15 mouse cellular contexts compared by ENCODE assay signal in genomic region chr8:91034417-91034816, GRCm38 (mm10). TPM values are rescaled to one million over a fixed set of nuclear protein-coding genes. Genes with fewer than 3 reads are reported as not detected.
DNase-seq lines count a peak whose midpoint lies in the region; ATAC-seq and TF ChIP-seq lines count a peak whose summit lies in the region.
"Had no signal": no experiment of that assay in that cellular context is flagged by ENCODE, and none has a peak within 500 bp of the region (broad histone marks: within the 10 kb centered on the region; RNA-seq: fewer than 3 reads in every experiment).

No protein-coding gene starts in this region.

- peak; percentile 33 for DNase-seq in 3T3-L1 (ENCODE audit: low read depth, low spot score)
- DNase-seq in CD4-positive helper T cell, adult 2 months (ENCODE audit: low read depth, low spot score) = peak; percentile 5
- no peak for DNase-seq in testis, postnatal 14 days (ENCODE audit: low spot score)
- no peak for DNase-seq in heart, postnatal 10 days
- DNase-seq in embryo, embryonic 11 days = no peak
- DNase-seq: adrenal gland, postnatal 36 days; cerebellum, adult 11-12 months; lung, postnatal 4 days had no signal

- H3K4me3 ChIP-seq in intestine, postnatal 0 days (ENCODE audit: low read depth, low read length) = no peak overlapping the region
- no peak overlapping the region for H3K4me3 ChIP-seq in intestine, embryonic 16.5 days (ENCODE audit: low read length)
- H3K4me3 ChIP-seq: embryonic facial prominence, embryonic 12.5 days; forebrain, embryonic 13.5 days; hindbrain, embryonic 12.5 days; limb, embryonic 13.5 days had no signal

- no peaks in the 10 kb centered on the region for H3K4me1 ChIP-seq in intestine, postnatal 0 days (replicated peaks; ENCODE audit: control insufficient read depth, insufficient read depth, low read length)
- no peaks in the 10 kb centered on the region for H3K4me1 ChIP-seq in intestine, embryonic 16.5 days (ENCODE audit: control insufficient read depth, insufficient read depth, low read length)
- H3K4me1 ChIP-seq: embryonic facial prominence, embryonic 12.5 days; forebrain, embryonic 13.5 days; hindbrain, embryonic 12.5 days; limb, embryonic 13.5 days had no signal

- TF ChIP-seq CTCF in intestine, postnatal 0 days (IDR thresholded peaks at IDR 0.05; ENCODE audit: low read depth) = peak; percentile 34; the same call in 1 of the 2 replicates

- H3K27me3 ChIP-seq in intestine, postnatal 0 days (replicated peaks; ENCODE audit: control insufficient read depth, insufficient read depth, low read length) = no peaks in the 10 kb centered on the region
- H3K27me3 ChIP-seq in intestine, embryonic 16.5 days (replicated peaks; ENCODE audit: control insufficient read depth, insufficient read depth, low read length) = no peaks in the 10 kb centered on the region
- H3K27me3 ChIP-seq: embryonic facial prominence, embryonic 12.5 days; forebrain, embryonic 13.5 days; hindbrain, embryonic 12.5 days; limb, embryonic 13.5 days had no signal

- H3K9ac ChIP-seq in intestine, postnatal 0 days (ENCODE audit: low read depth, low read length) = no peak overlapping the region
- H3K9ac ChIP-seq in intestine, embryonic 16.5 days (ENCODE audit: low read depth, low read length) = no peak overlapping the region
- H3K9ac ChIP-seq: embryonic facial prominence, embryonic 12.5 days; forebrain, embryonic 13.5 days; hindbrain, embryonic 12.5 days; limb, embryonic 13.5 days had no signal

- intact Hi-C loops in heart, postnatal 10 days (cut with DNase I) = no loop called here

- no peaks in the 10 kb centered on the region for H3K9me3 ChIP-seq in intestine, postnatal 0 days (ENCODE audit: control insufficient read depth)
- H3K9me3 ChIP-seq in intestine, embryonic 16.5 days (ENCODE audit: control insufficient read depth, low read length) = no peaks in the 10 kb centered on the region
- H3K9me3 ChIP-seq: embryonic facial prominence, embryonic 12.5 days; forebrain, embryonic 13.5 days; hindbrain, embryonic 12.5 days; limb, embryonic 13.5 days had no signal

- H3K4me2 ChIP-seq in intestine, postnatal 0 days (replicated peaks; ENCODE audit: low read depth) = no peak overlapping the region
- no peak overlapping the region for H3K4me2 ChIP-seq in intestine, embryonic 16.5 days (ENCODE audit: low read depth, low read length)
- H3K4me2 ChIP-seq: embryonic facial prominence, embryonic 12.5 days; forebrain, embryonic 13.5 days; hindbrain, embryonic 12.5 days; limb, embryonic 13.5 days had no signal

- ATAC-seq in intestine, postnatal 0 days = no peak
- ATAC-seq in intestine, embryonic 16.5 days = no peak
- peak; percentile 66 for ATAC-seq in common myeloid progenitor, adult 5-6 weeks (replicated peaks; ENCODE audit: low read depth, poor library complexity, severe bottlenecking)
- ATAC-seq: forebrain, embryonic 13.5 days had no signal

- 84% methylated on average over 6 of the region's 6 CpGs for WGBS in intestine, postnatal 0 days
- WGBS in intestine, embryonic 16.5 days = 83% methylated on average over 6 of the region's 6 CpGs

- H3K27ac ChIP-seq in intestine, postnatal 0 days (ENCODE audit: low read depth, low read length) = no peak overlapping the region
- no peak overlapping the region for H3K27ac ChIP-seq in intestine, embryonic 16.5 days (ENCODE audit: low read length)
- H3K27ac ChIP-seq: embryonic facial prominence, embryonic 12.5 days; forebrain, embryonic 13.5 days; hindbrain, embryonic 12.5 days; limb, embryonic 13.5 days had no signal

- H3K36me3 ChIP-seq in intestine, postnatal 0 days (ENCODE audit: control insufficient read depth, insufficient read depth) = peaks cover 83% of the 10 kb centered on the region
- peaks cover 10% of the 10 kb centered on the region for H3K36me3 ChIP-seq in intestine, embryonic 16.5 days (ENCODE audit: control insufficient read depth, insufficient read depth, low read length)

RNA-seq across cellular contexts. Expression of gene Rbl2, which starts 35.4 kb away (rescaled TPM):
- 6.5 and 7.3 TPM in 2 replicates for polyA plus RNA-seq in intestine, postnatal 0 days (2015; fragmentation: Nextera tagmentation; extraction: Ambion mirVana)
- 11.7 and 13.0 TPM in 2 replicates for polyA plus RNA-seq in intestine, embryonic 16.5 days (2015; fragmentation: Nextera tagmentation; extraction: Ambion mirVana)
- 68.4 and 74.4 TPM in 2 replicates for total RNA-seq in common myeloid progenitor, adult 5-6 weeks (2017)
- total RNA-seq in heart, postnatal 10 days (2021) = 10 to 100 TPM; 20.0 to 20.7 TPM

Comparison
In these comparisons a context has a peak if more than half of its experiments do, and no peak if none do; other contexts are left out.
1. DNase-seq: peak in 3T3-L1 (single experiment) and CD4-positive helper T cell, adult 2 months (single experiment); none in testis, postnatal 14 days (single experiment), heart, postnatal 10 days (0 of 2) and embryo, embryonic 11 days (single experiment).